Mouse (Mus musculus) erythroblast, embryonic 14.5 days (primary cell): Measurements from ENCODE around the gene Ddx18.

Source experiments
- GATA1 ChIP-seq: IDR thresholded peaks from 2 replicates; pipeline ENCODE4 v1.6.1; 2012; ENCODE audit warnings: low read length, inconsistent platforms, mixed read lengths
- TAL1 ChIP-seq: IDR thresholded peaks from 3 replicates; pipeline ENCODE4 v1.6.1; 2012; ENCODE audit warnings: low read length, inconsistent platforms, mixed read lengths

DNA sequence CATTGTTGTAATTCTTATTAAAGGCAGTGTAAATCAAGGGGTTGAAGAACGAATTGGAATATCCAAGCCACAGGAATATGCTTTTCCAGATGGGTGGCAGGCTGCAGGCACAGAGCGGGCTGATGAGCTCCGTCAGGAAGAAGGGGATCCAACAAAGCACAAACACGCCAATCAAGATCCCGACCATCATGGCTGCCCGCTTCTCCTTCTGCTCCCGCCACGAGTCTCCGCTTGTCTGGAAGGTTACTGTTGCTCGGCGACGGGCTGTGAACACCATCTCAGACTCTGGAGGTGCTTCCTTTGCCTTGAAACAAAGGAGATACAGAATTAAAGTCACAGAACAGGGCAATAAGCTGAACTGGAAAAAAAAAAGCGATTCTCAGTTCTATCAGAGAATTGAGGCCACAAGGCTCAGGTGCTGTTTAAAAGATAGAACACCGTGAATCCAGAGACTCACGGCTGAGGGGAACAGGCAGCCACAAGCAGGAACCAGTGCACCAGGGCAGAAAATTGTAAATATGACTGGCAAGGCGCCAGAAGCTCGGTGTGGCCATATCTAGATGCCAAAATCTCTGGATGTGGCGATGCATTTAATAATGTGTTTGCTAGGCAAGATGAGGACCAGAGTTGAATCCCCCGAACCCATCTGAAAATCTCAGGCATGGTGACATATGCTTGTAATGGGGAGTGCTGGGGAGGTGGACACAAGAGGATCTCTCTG is 57.2 kb downstream of the Ddx18 start:
- TF ChIP-seq GATA1 (no peak), TAL1 (no peak)
